Mouse (Mus musculus): ENCODE measurements at regions not wholly inside any gene's neighbourhood (a gene's known extent, or its start where the extent isn't known, plus 50 kb on each side); places are given as distances from the start of the nearest gene placed in this dataset.

DNA sequence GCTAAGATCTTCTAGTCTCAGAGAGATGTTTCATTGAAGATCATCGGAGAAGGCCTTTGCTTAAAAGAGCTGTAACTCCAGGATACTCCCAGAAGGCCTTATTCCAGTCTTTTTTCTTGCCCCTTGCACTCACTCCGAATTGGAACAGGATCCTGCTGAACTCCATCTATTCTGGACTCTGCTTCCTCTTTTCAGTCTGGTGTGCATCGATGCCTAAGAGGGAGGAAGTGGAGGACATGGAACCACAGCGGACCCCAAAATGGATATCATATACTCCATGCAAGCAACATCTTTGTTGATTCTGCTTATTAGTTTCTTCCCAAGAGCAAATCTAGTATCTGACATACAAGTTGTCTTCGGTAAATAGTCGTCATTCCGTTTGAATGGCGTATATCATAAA is 183.6 kb upstream of the Palmd start:
- no peak for TF ChIP-seq CTCF (IDR thresholded peaks at IDR 0.05; ENCODE audit: low read depth)
- Histone ChIP-seq H3K9me3 (ENCODE audit: low read depth, low read length) (no peaks in the 10 kb centered on the region), H3K36me3 (ENCODE audit: insufficient read depth) (no peaks in the 10 kb centered on the region), H3K27ac (ENCODE audit: low read depth) (no peak overlapping the region), H3K4me3 (ENCODE audit: low read depth, low read length) (no peak overlapping the region), H3K27me3 (ENCODE audit: insufficient read depth, low read length) (no peaks in the 10 kb centered on the region), H3K4me2 (no peak overlapping the region), H3K4me1 (ENCODE audit: insufficient read depth) (no peaks in the 10 kb centered on the region), H3K9ac (no peak overlapping the region)
- WGBS, result 85% methylated on average over 8 of the region's 8 CpGs
- ATAC-seq (ENCODE audit: insufficient read depth), result no peak
- no peak for DNase-seq

DNA sequence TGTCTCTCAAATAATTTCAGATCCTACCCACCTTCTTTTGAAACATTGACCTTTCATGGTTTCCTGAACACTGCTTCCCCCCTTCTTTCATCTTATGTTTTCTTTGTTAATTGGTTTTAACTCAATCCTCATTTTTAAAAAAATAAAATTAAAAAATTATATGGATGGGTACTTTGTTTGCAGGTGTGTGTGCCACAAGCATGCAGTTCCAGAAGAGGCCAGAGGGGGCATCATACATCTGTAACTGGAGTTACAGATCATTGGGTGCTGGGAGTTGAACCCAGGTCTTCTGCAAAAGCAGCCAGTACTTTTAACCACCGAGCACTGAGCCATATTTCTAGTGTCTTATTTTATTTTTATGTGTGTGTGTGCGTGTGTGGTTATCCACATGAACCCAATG is 178.6 kb upstream of the Palmd start:
- Histone ChIP-seq H3K27me3 (ENCODE audit: insufficient read depth, low read length) (no peaks in the 10 kb centered on the region), H3K4me1 (ENCODE audit: insufficient read depth) (no peaks in the 10 kb centered on the region), H3K27ac (ENCODE audit: low read depth) (no peak overlapping the region), H3K9ac (no peak overlapping the region), H3K4me2 (no peak overlapping the region), H3K4me3 (ENCODE audit: low read depth, low read length) (no peak overlapping the region), H3K36me3 (ENCODE audit: insufficient read depth) (no peaks in the 10 kb centered on the region), H3K9me3 (ENCODE audit: low read depth, low read length) (no peaks in the 10 kb centered on the region)
- 92% methylated on average over 2 of the region's 2 CpGs for WGBS
- ATAC-seq (ENCODE audit: insufficient read depth), result no peak
- TF ChIP-seq CTCF (IDR thresholded peaks at IDR 0.05; ENCODE audit: low read depth), result 0 out of 2 replicates have a peak, but pooled peaks have one; percentile 21
- DNase-seq, result no peak

DNA sequence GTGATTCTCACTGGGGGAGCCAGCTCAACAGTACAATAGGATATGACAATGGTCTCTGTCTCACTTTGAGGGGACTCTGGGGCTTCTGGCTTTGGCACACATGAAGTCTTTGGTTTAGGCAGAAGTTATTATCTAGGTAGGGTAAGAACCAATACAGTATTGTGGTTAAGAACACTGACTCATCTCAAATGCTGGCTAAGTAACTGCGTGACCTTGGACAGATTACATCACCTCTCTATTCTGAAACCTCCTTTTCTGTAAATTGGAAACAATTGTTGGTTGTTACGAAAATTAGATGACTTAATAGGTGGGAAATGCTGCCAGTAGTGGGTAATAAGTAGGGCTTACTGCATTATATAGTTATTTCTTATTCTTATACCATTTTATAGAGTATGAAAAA is 171.0 kb upstream of the Palmd start:
- Histone ChIP-seq H3K4me3 (ENCODE audit: low read depth, low read length) (no peak overlapping the region), H3K27ac (ENCODE audit: low read depth) (no peak overlapping the region), H3K9me3 (ENCODE audit: low read depth, low read length) (no peaks in the 10 kb centered on the region), H3K36me3 (ENCODE audit: insufficient read depth) (no peaks in the 10 kb centered on the region), H3K27me3 (ENCODE audit: insufficient read depth, low read length) (no peaks in the 10 kb centered on the region), H3K4me2 (no peak overlapping the region), H3K4me1 (ENCODE audit: insufficient read depth) (no peaks in the 10 kb centered on the region), H3K9ac (no peak overlapping the region)
- WGBS, result 86% methylated on average over 2 of the region's 2 CpGs
- DNase-seq (no peak), ATAC-seq (ENCODE audit: insufficient read depth) (no peak)
- no peak for TF ChIP-seq CTCF (IDR thresholded peaks at IDR 0.05; ENCODE audit: low read depth)

DNA sequence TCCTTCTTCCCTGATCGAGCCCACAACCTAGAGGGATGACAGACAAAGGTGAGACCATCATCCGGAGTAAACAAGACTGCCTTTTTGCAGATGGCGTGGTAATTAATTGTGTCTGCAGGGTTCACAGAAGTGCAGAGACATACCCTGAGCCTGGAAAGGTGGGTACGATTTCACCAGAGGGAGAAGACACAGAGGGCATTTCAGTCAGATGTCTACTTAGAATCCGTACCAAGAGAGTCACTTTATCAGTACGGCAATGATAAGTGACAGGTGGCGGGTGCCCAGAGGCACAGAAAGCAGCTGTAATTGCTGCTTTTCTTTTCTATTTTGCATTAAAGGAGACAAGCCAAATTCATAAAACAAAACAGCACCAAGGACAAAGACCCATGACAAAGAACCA is 169.9 kb upstream of the Palmd start:
- WGBS, result 65% methylated on average over 7 of the region's 7 CpGs
- no peak overlapping the region for H3K4me2 ChIP-seq
- TF ChIP-seq CTCF (IDR thresholded peaks at IDR 0.05; ENCODE audit: low read depth), result no peak
- ATAC-seq (ENCODE audit: insufficient read depth) (no peak), DNase-seq (no peak)
- H3K36me3 ChIP-seq (ENCODE audit: insufficient read depth), result no peaks in the 10 kb centered on the region
- no peaks in the 10 kb centered on the region for H3K27me3 ChIP-seq (ENCODE audit: insufficient read depth, low read length)
- no peak overlapping the region for H3K4me3 ChIP-seq (ENCODE audit: low read depth, low read length)
- no peak overlapping the region for H3K27ac ChIP-seq (ENCODE audit: low read depth)
- no peaks in the 10 kb centered on the region for H3K4me1 ChIP-seq (ENCODE audit: insufficient read depth)
- H3K9me3 ChIP-seq (ENCODE audit: low read depth, low read length), result no peaks in the 10 kb centered on the region
- H3K9ac ChIP-seq, result no peak overlapping the region

DNA sequence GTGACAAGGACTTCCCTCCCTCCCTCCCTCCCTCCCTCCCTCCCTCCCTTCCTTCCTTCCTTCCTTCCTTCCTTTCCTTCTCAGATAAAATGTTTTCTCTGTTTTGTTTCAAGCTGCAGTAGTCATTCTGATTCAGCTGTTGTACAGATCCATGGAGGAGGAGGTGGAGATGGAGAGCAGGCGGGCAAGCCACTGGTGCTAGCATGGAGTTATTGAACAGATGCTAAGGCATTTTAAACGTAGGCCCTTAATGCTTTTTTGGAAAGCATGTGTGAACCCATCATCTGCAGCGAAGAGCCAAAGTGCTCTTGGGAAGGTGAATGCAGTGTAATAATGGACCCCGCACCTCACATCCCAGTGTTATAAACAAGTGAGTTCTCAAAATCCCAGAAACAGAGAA is 164.1 kb upstream of the Palmd start:
- Histone ChIP-seq H3K9ac (no peak overlapping the region), H3K36me3 (ENCODE audit: insufficient read depth) (no peaks in the 10 kb centered on the region), H3K27ac (ENCODE audit: low read depth) (no peak overlapping the region), H3K9me3 (ENCODE audit: low read depth, low read length) (no peaks in the 10 kb centered on the region), H3K4me3 (ENCODE audit: low read depth, low read length) (no peak overlapping the region), H3K27me3 (ENCODE audit: insufficient read depth, low read length) (no peaks in the 10 kb centered on the region), H3K4me2 (no peak overlapping the region), H3K4me1 (ENCODE audit: insufficient read depth) (no peaks in the 10 kb centered on the region)
- ATAC-seq (ENCODE audit: insufficient read depth) (no peak), DNase-seq (no peak)
- WGBS, result 78% methylated on average over 4 of the region's 4 CpGs
- no peak for TF ChIP-seq CTCF (IDR thresholded peaks at IDR 0.05; ENCODE audit: low read depth)

DNA sequence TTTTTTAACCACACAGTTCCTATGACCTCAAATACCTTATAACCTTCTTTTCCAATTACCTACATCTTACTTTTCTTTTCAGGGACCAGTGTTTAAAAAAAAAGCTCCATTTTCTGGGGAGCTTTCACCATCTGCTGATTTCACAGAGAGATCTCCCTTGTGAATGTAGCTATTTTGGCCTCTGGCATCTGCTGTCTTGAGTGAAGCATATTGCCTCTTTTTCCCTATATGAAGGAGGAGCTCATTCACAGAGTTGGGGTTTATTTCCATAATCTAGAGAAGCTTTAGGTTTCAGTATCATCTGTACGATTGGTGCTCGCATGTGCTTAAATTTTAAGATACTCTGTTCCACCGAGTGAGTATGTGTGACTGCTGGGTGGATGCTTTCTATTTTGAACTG is 153.4 kb upstream of the Palmd start:
- no peak overlapping the region for H3K4me3 ChIP-seq (ENCODE audit: low read depth, low read length)
- no peak overlapping the region for H3K27ac ChIP-seq (ENCODE audit: low read depth)
- H3K9ac ChIP-seq, result no peak overlapping the region
- TF ChIP-seq CTCF (IDR thresholded peaks at IDR 0.05; ENCODE audit: low read depth), result no peak
- ATAC-seq (ENCODE audit: insufficient read depth) (no peak), DNase-seq (no peak)
- 87% methylated on average over 3 of the region's 3 CpGs for WGBS
- H3K4me2 ChIP-seq, result no peak overlapping the region
- no peaks in the 10 kb centered on the region for H3K27me3 ChIP-seq (ENCODE audit: insufficient read depth, low read length)
- no peaks in the 10 kb centered on the region for H3K36me3 ChIP-seq (ENCODE audit: insufficient read depth)
- H3K4me1 ChIP-seq (ENCODE audit: insufficient read depth), result no peaks in the 10 kb centered on the region
- no peaks in the 10 kb centered on the region for H3K9me3 ChIP-seq (ENCODE audit: low read depth, low read length)

DNA sequence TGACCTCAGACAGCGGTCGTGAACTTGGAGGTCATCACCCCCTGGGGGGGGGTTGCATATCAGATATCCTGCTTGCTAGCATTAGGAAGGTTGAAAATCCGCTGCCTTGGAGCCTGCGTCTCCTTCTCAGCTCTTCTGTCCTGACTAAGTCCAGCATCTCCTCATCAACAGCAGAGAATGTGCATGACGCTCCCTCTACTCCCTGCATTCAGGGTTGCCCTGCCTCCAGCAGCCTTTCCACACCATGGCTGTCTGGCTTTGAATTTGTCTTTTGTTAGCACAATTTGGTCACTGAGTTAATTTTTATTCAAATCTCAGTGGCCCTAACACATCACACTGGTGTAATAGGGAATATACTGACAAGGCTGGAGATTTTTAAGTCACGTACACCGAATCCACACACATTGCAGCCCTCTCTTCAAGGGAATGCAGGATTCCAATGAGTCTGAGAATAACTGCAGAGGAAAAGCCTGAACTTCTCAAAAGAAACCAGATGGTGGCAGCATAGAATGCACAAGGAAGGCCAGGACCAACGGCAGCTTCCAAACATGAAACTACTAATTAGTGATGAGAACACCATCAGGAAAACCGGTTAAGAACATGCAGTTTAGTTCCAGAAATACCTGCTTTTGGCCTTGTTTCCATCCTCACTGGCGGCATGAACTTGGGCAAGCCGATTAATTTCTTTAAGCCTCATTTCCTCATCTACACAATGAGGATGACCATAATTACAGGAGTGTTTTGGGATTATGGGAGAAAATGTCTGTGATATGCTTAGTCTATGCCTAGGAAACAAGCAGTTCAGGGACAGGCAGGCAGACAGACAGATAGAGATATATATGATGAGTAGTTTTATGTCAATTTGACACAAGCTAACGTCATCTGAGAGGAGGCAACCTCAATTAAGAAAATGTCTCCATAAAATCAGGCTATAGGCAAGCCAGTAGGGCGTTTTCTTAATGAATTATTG is 151.6 kb upstream of the Palmd start:
- H3K27ac ChIP-seq (ENCODE audit: low read depth), result no peak overlapping the region
- no peak overlapping the region for H3K4me2 ChIP-seq
- no peaks in the 10 kb centered on the region for H3K9me3 ChIP-seq (ENCODE audit: low read depth, low read length)
- ATAC-seq (ENCODE audit: insufficient read depth) (peak; percentile 54), DNase-seq (peak; percentile 82)
- H3K4me3 ChIP-seq (ENCODE audit: low read depth, low read length), result no peak overlapping the region
- WGBS, result 64% methylated on average over 13 of the region's 13 CpGs
- H3K9ac ChIP-seq, result no peak overlapping the region
- H3K4me1 ChIP-seq (ENCODE audit: insufficient read depth), result no peaks in the 10 kb centered on the region
- TF ChIP-seq CTCF (IDR thresholded peaks at IDR 0.05; ENCODE audit: low read depth), result peak; percentile 76
- no peaks in the 10 kb centered on the region for H3K27me3 ChIP-seq (ENCODE audit: insufficient read depth, low read length)
- no peaks in the 10 kb centered on the region for H3K36me3 ChIP-seq (ENCODE audit: insufficient read depth)

Data from lung, embryonic 14.5 days (tissue).